Mouse (Mus musculus) lung, embryonic 14.5 days (tissue): ENCODE data around the gene Skap2. TPM values are rescaled to one million over a fixed set of nuclear protein-coding genes. Genes with fewer than 3 reads are reported as not detected.
A peak's percentile ranks its signal among the peaks of the same experiment; 100 is the strongest.

Experiments used
- ATAC-seq: fragments of 200-750 bp; cut with Nextera tagmentation; 2 replicates; pipeline ENCODE4 v1.8.0; 2017; ENCODE audit warnings: mild to moderate bottlenecking, moderate TSS enrichment, moderate library complexity; ENCODE audit not compliant: insufficient read depth
- DNase-seq: peaks from one replicate; pipeline ENCODE4 v3.0.0-alpha.2; 2015
- H3K27ac ChIP-seq: fragments of 300-500 bp; sonication (generic); 2 replicates; pipeline ENCODE4 v1.5.1; 2014; ENCODE audit warnings: low read depth, mild to moderate bottlenecking, moderate library complexity
- H3K27me3 ChIP-seq: fragments of 300-500 bp; sonication (generic); 2 replicates; pipeline ENCODE4 v1.6.1; 2014; ENCODE audit warnings: low read length, control low read depth; ENCODE audit not compliant: insufficient read depth
- H3K36me3 ChIP-seq: fragments of 300-500 bp; sonication (generic); 2 replicates; pipeline ENCODE4 v1.6.1; 2014; ENCODE audit warnings: control low read depth; ENCODE audit not compliant: insufficient read depth
- H3K4me1 ChIP-seq: fragments of 300-500 bp; sonication (generic); 2 replicates; pipeline ENCODE4 v1.6.1; 2014; ENCODE audit warnings: antibody characterized with exemption, control low read depth; ENCODE audit not compliant: insufficient read depth
- H3K4me2 ChIP-seq: fragments of 300-500 bp; sonication (generic); 2 replicates; pipeline ENCODE4 v1.6.1; 2014; ENCODE audit warnings: mild to moderate bottlenecking
- H3K4me3 ChIP-seq: fragments of 300-500 bp; sonication (generic); 2 replicates; pipeline ENCODE4 v1.5.1; 2014; ENCODE audit warnings: low read depth, low read length
- H3K9ac ChIP-seq: fragments of 300-500 bp; sonication (generic); 2 replicates; pipeline ENCODE4 v1.6.1; 2014
- H3K9me3 ChIP-seq: fragments of 300-500 bp; sonication (generic); 2 replicates; pipeline ENCODE4 v1.6.1; 2016; ENCODE audit warnings: low read depth, low read length, control low read depth
- CTCF ChIP-seq: IDR thresholded peaks from 2 replicates; pipeline ENCODE4 v1.5.1; 2016; ENCODE audit warnings: antibody characterized with exemption, low read depth
- WGBS: fragments of 180-500 bp; shearing (Covaris S2); extraction: QIAGEN DNeasy Blood & Tissue Kit; methylation state at CpG from one replicate; pipeline ENCODE4 v1.1.7; 2014; 5-methylcytosine and 5-hydroxymethylcytosine counted together
- polyA plus RNA-seq: library from polyadenylated mRNA; unstranded; fragments of >200 nt; fragmentation: Nextera tagmentation; extraction: Ambion mirVana; gene quantifications from 2 replicates; pipeline ENCODE4 v1.2.1, GENCODE M21; 2014

Skap2 gene
- polyA plus RNA-seq, 1 experiment from 2014 or later = 61.2 TPM

GRCm38 (mm10) chr6:51895753-51896152 is 116.6 kb downstream of the Skap2 start:
- Histone ChIP-seq H3K4me2 (no peak overlapping the region), H3K27ac (peak overlapping the region; percentile 78), H3K27me3 (no peaks in the 10 kb centered on the region), H3K9ac (no peak overlapping the region), H3K4me1 (peaks cover 11% of the 10 kb centered on the region), H3K4me3 (no peak overlapping the region), H3K9me3 (no peaks in the 10 kb centered on the region), H3K36me3 (no peaks in the 10 kb centered on the region)
- DNase-seq (peak; percentile 18), ATAC-seq (no peak)
- no peak for TF ChIP-seq CTCF
- 64% methylated on average over 3 of the region's 3 CpGs for WGBS

DNA sequence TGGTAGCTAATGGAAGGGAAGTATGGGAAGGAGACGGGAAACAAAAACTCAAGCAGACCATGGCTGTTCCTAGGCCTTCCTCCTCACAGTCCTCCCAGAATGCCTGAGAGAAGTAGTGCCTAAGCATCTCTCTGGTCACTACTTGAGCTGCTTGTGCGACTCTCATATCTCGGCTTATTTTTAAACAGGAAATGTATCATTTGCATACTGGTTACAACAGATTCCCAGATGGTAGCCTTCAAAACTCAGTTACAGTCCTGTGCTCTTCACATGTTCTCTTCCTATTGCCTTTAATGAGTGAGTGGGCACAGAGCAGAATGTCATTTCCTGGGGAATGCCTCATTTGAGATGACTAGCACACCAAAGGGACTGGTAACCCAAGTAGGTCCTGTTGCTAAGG is 117.6 kb downstream of the Skap2 start:
- peak; percentile 59 for ATAC-seq
- H3K4me2 ChIP-seq = no peak overlapping the region
- H3K9me3 ChIP-seq = no peaks in the 10 kb centered on the region
- H3K4me3 ChIP-seq = no peak overlapping the region
- peak; percentile 83 for DNase-seq
- TF ChIP-seq CTCF = no peak
- H3K4me1 ChIP-seq = peaks cover 17% of the 10 kb centered on the region
- H3K36me3 ChIP-seq = no peaks in the 10 kb centered on the region
- H3K27ac ChIP-seq = peak overlapping the region; percentile 78; the same call in 1 of the 2 replicates
- no peaks in the 10 kb centered on the region for H3K27me3 ChIP-seq
- no peak overlapping the region for H3K9ac ChIP-seq
- 36% methylated on average over 3 of the region's 3 CpGs for WGBS

GRCm38 (mm10) chr6:51890356-51890755 is 122.0 kb downstream of the Skap2 start:
- WGBS = 33% methylated on average over 5 of the region's 5 CpGs
- no peaks in the 10 kb centered on the region for H3K36me3 ChIP-seq
- peak overlapping the region; percentile 86 for H3K27ac ChIP-seq
- no peak for TF ChIP-seq CTCF
- H3K9ac ChIP-seq = no peak overlapping the region
- peak overlapping the region; percentile 42 for H3K4me2 ChIP-seq
- no peaks in the 10 kb centered on the region for H3K9me3 ChIP-seq
- ATAC-seq (peak; percentile 10; the same call in 1 of the 2 replicates), DNase-seq (peak; percentile 79)
- no peaks in the 10 kb centered on the region for H3K27me3 ChIP-seq
- H3K4me3 ChIP-seq = no peak overlapping the region
- peaks cover 28% of the 10 kb centered on the region for H3K4me1 ChIP-seq

DNA sequence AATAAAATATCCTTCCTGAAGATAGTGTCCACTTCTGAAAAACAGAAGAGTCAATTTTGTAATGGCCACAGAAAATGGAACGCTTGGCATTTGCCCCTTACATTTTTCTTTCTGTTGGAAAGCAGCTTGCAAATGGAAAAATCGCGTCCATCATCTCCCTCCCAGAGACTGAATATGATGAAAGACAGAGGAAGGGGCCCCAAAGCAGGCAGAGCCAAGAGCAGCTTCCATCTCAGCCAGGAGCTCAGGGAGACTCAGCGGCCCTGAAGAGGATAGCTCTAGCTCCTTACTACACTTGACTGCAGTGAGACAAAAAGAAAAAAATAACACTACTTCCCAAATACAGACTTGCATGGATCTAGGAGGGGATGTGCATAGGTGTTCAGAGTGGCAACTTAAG is 122.5 kb downstream of the Skap2 start:
- H3K4me1 ChIP-seq = peaks cover 28% of the 10 kb centered on the region
- DNase-seq = peak; percentile 74
- peak overlapping the region; percentile 42 for H3K4me2 ChIP-seq
- peak overlapping the region; percentile 86 for H3K27ac ChIP-seq
- ATAC-seq = peak; percentile 35; the same call in 1 of the 2 replicates
- no peaks in the 10 kb centered on the region for H3K9me3 ChIP-seq
- H3K9ac ChIP-seq = no peak overlapping the region
- H3K4me3 ChIP-seq = no peak overlapping the region
- no peaks in the 10 kb centered on the region for H3K27me3 ChIP-seq
- H3K36me3 ChIP-seq = no peaks in the 10 kb centered on the region
- WGBS = 29% methylated on average over 4 of the region's 4 CpGs
- no peak for TF ChIP-seq CTCF

GRCm38 (mm10) chr6:51886902-51887431 is 125.4 kb downstream of the Skap2 start:
- no peaks in the 10 kb centered on the region for H3K9me3 ChIP-seq
- peak; percentile 45 for ATAC-seq
- no peaks in the 10 kb centered on the region for H3K36me3 ChIP-seq
- TF ChIP-seq CTCF = no peak
- no peak overlapping the region for H3K4me2 ChIP-seq
- no peaks in the 10 kb centered on the region for H3K27me3 ChIP-seq
- WGBS = 13% methylated on average over 3 of the region's 3 CpGs
- DNase-seq = peak; percentile 79
- no peak overlapping the region for H3K4me3 ChIP-seq
- peaks cover 35% of the 10 kb centered on the region for H3K4me1 ChIP-seq
- peak overlapping the region; percentile 87 for H3K27ac ChIP-seq
- H3K9ac ChIP-seq = no peak overlapping the region

- Histone ChIP-seq H3K4me2 (no peak overlapping the region), H3K27ac (no peak overlapping the region), H3K27me3 (no peaks in the 10 kb centered on the region), H3K36me3 (no peaks in the 10 kb centered on the region), H3K4me1 (peaks cover 52% of the 10 kb centered on the region), H3K4me3 (no peak overlapping the region), H3K9ac (no peak overlapping the region), H3K9me3 (no peaks in the 10 kb centered on the region)
- WGBS = 67% methylated on average over 5 of the region's 5 CpGs
- no peak for ATAC-seq
- TF ChIP-seq CTCF = no peak
- DNase-seq = peak; percentile 20
Observed at GRCm38 (mm10) chr6:51882880-51883274, 129.5 kb downstream of the Skap2 start.

GRCm38 (mm10) chr6:51882266-51882879 is 130.0 kb downstream of the Skap2 start:
- H3K9me3 ChIP-seq = no peaks in the 10 kb centered on the region
- ATAC-seq = no peak
- TF ChIP-seq CTCF = no peak
- no peaks in the 10 kb centered on the region for H3K36me3 ChIP-seq
- peak; percentile 44 for DNase-seq
- WGBS = 56% methylated on average over 17 of the region's 17 CpGs
- peaks cover 52% of the 10 kb centered on the region for H3K4me1 ChIP-seq
- H3K9ac ChIP-seq = no peak overlapping the region
- peak overlapping the region; percentile 51 for H3K27ac ChIP-seq
- 0 out of 2 replicates have a peak overlapping the region, but pooled peaks have one; percentile 16 for H3K4me2 ChIP-seq
- H3K27me3 ChIP-seq = no peaks in the 10 kb centered on the region
- no peak overlapping the region for H3K4me3 ChIP-seq
